Mouse (Mus musculus) heart, embryonic 16.5 days (tissue): Measurements from ENCODE around the gene Gm9817. TPM values are rescaled to one million over a fixed set of nuclear protein-coding genes. Genes with fewer than 3 reads are reported as not detected.

Source experiments
- ATAC-seq: fragments of 200-750 bp; cut with Nextera tagmentation; replicated peaks from 2 replicates; pipeline ENCODE4 v1.8.0; 2017; ENCODE audit warnings: moderate number of reproducible peaks; ENCODE audit not compliant: insufficient read depth, low FRiP score; ENCODE audit errors: extremely low read depth
- H3K27ac ChIP-seq: fragments of 300-500 bp; sonication (generic); 2 replicates; pipeline ENCODE4 v1.5.1; 2014; ENCODE audit warnings: mild to moderate bottlenecking, low read length, control low read depth, moderate library complexity
- H3K27me3 ChIP-seq: fragments of 300-500 bp; sonication (generic); 2 replicates; pipeline ENCODE4 v1.6.1; 2014; ENCODE audit warnings: low read length, mixed read lengths; ENCODE audit not compliant: control insufficient read depth, insufficient read depth
- H3K36me3 ChIP-seq: fragments of 300-500 bp; sonication (generic); 2 replicates; pipeline ENCODE4 v1.6.1; 2014; ENCODE audit not compliant: control insufficient read depth, insufficient read depth
- H3K4me1 ChIP-seq: fragments of 300-500 bp; sonication (generic); 2 replicates; pipeline ENCODE4 v1.6.1; 2014; ENCODE audit warnings: low read length, mixed read lengths; ENCODE audit not compliant: control insufficient read depth, insufficient read depth
- H3K4me2 ChIP-seq: fragments of 300-500 bp; sonication (generic); 2 replicates; pipeline ENCODE4 v1.6.1; 2014; ENCODE audit warnings: low read depth, mild to moderate bottlenecking, control low read depth, low read length
- H3K4me3 ChIP-seq: fragments of 300-500 bp; sonication (generic); 2 replicates; pipeline ENCODE4 v1.5.1; 2014; ENCODE audit warnings: mild to moderate bottlenecking, control low read depth, low read length
- H3K9ac ChIP-seq: fragments of 300-500 bp; sonication (generic); 2 replicates; pipeline ENCODE4 v1.6.1; 2014; ENCODE audit warnings: low read length, control low read depth
- H3K9me3 ChIP-seq: fragments of 300-500 bp; sonication (generic); replicated peaks from 2 replicates; pipeline ENCODE4 v1.6.1; 2016; ENCODE audit warnings: low read length; ENCODE audit not compliant: control insufficient read depth
- WGBS: fragments of 180-500 bp; shearing (Covaris S2); extraction: QIAGEN DNeasy Blood & Tissue Kit; methylation state at CpG from one replicate; pipeline ENCODE4 v1.1.7; 2014; 5-methylcytosine and 5-hydroxymethylcytosine counted together
- polyA plus RNA-seq: library from polyadenylated mRNA; unstranded; fragments of >200 nt; fragmentation: Nextera tagmentation; extraction: Ambion mirVana; gene quantifications from 2 replicates; pipeline ENCODE4 v1.2.1, GENCODE M21; 2015

Gm9817 gene
- polyA plus RNA-seq, 1 experiment from 2014 or later: 0.08 TPM

DNA sequence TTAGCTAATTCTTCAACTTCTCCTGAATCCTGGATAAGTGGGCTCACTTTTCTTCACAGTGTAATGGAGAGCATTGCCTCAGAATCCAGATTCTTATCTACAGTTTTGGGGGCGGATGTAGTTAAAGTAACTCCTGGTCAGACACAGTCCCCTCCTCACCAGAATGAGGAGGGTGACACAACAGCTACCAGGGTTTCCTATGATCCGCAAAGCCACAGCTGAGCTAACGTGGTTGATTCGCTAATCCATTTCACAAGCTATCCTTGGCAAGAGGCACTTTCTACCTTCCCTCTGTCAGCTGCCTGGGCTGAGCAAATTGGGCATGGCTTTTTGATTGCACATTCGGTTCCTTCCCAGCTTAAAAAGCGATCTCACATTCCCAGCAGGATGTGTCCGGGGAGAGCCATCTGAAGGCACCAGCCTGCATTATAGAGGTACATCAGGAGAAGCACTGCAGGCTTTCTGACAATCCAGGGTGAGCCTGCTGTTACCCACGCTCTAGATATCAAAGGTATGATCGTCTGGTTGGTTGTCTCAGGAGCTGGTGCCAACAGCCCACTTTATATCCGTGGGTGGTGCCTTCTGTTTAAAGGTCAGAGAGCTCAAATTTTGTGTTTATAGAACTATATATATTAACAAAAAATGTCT, 21.2 kb downstream of the Gm9817 start:
- WGBS: 66% methylated on average over 10 of the region's 10 CpGs
- Histone ChIP-seq H3K36me3 (no peaks in the 10 kb centered on the region), H3K4me2 (no peak overlapping the region), H3K9ac (no peak overlapping the region), H3K27ac (no peak overlapping the region), H3K4me3 (no peak overlapping the region), H3K9me3 (no peaks in the 10 kb centered on the region), H3K27me3 (no peaks in the 10 kb centered on the region), H3K4me1 (no peaks in the 10 kb centered on the region)
- no peak for ATAC-seq

DNA sequence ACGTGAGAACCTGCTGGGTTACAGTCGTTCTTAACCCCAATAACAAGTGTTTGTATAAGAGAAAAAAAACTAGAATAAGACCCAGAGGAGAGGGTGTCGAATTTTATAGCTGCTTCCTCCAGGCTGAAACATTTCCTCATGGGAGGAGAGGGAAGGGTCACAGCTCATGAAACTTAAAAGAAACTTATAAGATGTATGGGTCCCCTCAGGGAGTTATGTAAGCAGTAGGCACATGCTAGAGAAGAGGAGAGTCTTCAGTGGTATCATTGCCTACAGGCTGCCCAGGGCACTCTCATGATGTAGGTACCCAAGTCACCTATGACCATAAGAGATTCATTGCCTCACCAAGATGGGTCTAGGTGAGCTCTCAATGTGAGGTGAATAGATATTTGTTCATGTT, 28.0 kb downstream of the Gm9817 start:
- Histone ChIP-seq H3K27me3 (no peaks in the 10 kb centered on the region), H3K4me1 (no peaks in the 10 kb centered on the region), H3K9ac (no peak overlapping the region), H3K4me3 (no peak overlapping the region), H3K4me2 (no peak overlapping the region), H3K36me3 (no peaks in the 10 kb centered on the region), H3K9me3 (no peaks in the 10 kb centered on the region), H3K27ac (no peak overlapping the region)
- 70% methylated on average over 3 of the region's 3 CpGs for WGBS
- ATAC-seq: no peak

DNA sequence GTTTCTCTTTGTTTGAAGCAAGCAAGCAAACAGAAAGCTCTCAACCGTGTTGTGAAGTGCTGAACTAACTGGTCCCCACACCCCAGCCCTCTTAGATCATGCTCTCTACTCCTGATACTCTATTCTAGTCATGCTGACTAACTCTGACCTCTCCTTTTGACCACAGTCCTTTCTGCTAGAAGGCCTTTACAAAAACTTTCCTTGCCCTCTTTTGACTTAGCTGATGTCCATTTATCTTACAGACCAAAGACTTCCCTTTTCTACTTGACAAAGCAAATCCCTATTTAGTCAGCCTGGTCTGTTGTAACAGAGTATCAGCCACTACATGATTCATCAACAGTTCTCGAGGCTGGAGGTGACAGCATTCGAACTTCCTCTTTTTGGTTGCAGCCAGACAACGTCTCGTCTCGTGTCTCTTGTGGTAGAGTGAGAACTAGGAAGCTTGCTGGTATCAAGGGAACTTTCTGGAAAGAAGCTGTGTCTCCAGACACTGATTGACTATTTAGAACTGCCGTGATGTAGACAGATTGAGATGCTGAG, 30.4 kb downstream of the Gm9817 start:
- no peaks in the 10 kb centered on the region for H3K4me1 ChIP-seq
- 55% methylated on average over 7 of the region's 7 CpGs for WGBS
- ATAC-seq: no peak

DNA sequence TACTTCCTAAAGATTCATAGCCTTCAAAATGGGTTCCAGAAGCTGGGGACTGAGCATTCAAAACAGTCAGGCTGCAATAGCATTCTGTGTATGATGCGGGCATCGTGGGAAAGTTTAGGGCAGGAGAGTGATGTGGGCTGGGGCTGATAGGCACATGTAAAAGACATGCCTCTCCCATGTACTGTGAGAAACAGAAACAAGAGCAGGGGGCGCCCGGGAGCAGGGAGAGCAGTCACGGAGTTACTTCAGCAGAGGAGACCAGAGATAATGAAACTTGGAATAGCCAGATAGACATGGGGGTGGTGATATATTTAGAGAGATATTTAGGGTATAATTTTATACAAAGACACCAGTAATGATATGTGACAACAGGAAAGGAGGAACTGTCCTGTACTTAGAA, 39.9 kb downstream of the Gm9817 start:
- no peak overlapping the region for H3K9ac ChIP-seq
- no peaks in the 10 kb centered on the region for H3K27me3 ChIP-seq
- H3K27ac ChIP-seq: no peak overlapping the region
- no peaks in the 10 kb centered on the region for H3K4me1 ChIP-seq
- no peaks in the 10 kb centered on the region for H3K9me3 ChIP-seq
- H3K36me3 ChIP-seq: no peaks in the 10 kb centered on the region
- H3K4me3 ChIP-seq: no peak overlapping the region
- ATAC-seq: no peak
- 71% methylated on average over 5 of the region's 5 CpGs for WGBS
- no peak overlapping the region for H3K4me2 ChIP-seq

More for the DNA sequence above, 30.4 kb downstream of the Gm9817 start:
- H3K27me3 ChIP-seq: no peaks in the 10 kb centered on the region
- H3K4me2 ChIP-seq: no peak overlapping the region
- H3K9me3 ChIP-seq: no peaks in the 10 kb centered on the region
- no peaks in the 10 kb centered on the region for H3K36me3 ChIP-seq
- no peak overlapping the region for H3K27ac ChIP-seq
- H3K9ac ChIP-seq: no peak overlapping the region
- no peak overlapping the region for H3K4me3 ChIP-seq

DNA sequence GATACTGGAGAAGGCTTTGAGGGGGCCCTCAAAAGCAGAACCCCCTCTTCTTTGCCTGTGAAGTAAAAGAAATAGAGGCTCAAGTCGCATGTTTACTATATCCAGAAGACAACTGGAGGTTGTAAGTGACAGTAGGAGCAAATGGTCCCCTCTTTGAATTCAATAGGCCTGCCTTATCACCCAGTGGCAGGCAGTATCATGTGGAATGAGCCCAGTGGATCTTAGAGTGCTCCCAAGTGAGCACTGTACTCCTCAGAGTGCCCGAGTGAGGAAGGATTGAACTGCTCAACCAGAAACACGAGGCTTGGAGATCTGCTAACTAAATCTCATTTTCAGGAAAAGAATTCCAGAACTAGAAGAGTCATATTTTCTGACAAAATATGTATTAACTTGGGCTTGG, 40.3 kb downstream of the Gm9817 start:
- Histone ChIP-seq H3K4me1 (no peaks in the 10 kb centered on the region), H3K4me2 (no peak overlapping the region), H3K27me3 (no peaks in the 10 kb centered on the region), H3K4me3 (no peak overlapping the region), H3K9ac (no peak overlapping the region), H3K27ac (no peak overlapping the region), H3K36me3 (no peaks in the 10 kb centered on the region), H3K9me3 (no peaks in the 10 kb centered on the region)
- 67% methylated on average over 3 of the region's 3 CpGs for WGBS
- ATAC-seq: no peak

Other genes starting within 250 kb of the Gm9817 start
- gene Dtnbp1, start 76.5 kb upstream of the Gm9817 start, polyA plus RNA-seq: 100 and 110 TPM in 2 replicates